Mouse (Mus musculus) midbrain, embryonic 15.5 days (tissue): ENCODE data around the gene Srsf9. TPM values are rescaled to one million over a fixed set of nuclear protein-coding genes. Genes with fewer than 3 reads are reported as not detected.
"Not testable (repeated sequence)": the region's sequence is repeated elsewhere in the genome, so short reads cannot be mapped to it uniquely, and the experiment has no call there.

Source experiments
- ATAC-seq: fragments of 200-750 bp; cut with Nextera tagmentation; replicated peaks from 2 replicates; pipeline ENCODE4 v1.8.0; 2017; ENCODE audit warnings: moderate TSS enrichment
- H3K27ac ChIP-seq: fragments of 300-500 bp; sonication (generic); 2 replicates; pipeline ENCODE4 v1.5.1; 2015; ENCODE audit warnings: mild to moderate bottlenecking, inconsistent platforms
- H3K27me3 ChIP-seq: fragments of 300-500 bp; sonication (generic); replicated peaks from 2 replicates; pipeline ENCODE4 v1.6.1; 2015; ENCODE audit warnings: inconsistent platforms
- H3K36me3 ChIP-seq: fragments of 300-500 bp; sonication (generic); replicated peaks from 2 replicates; pipeline ENCODE4 v1.6.1; 2015; ENCODE audit warnings: inconsistent platforms
- H3K4me1 ChIP-seq: fragments of 300-500 bp; sonication (generic); 2 replicates; pipeline ENCODE4 v1.6.1; 2015; ENCODE audit warnings: inconsistent platforms
- H3K4me2 ChIP-seq: fragments of 300-500 bp; sonication (generic); 2 replicates; pipeline ENCODE4 v1.6.1; 2015; ENCODE audit warnings: inconsistent platforms, mild to moderate bottlenecking, moderate library complexity
- H3K4me3 ChIP-seq: fragments of 300-500 bp; sonication (generic); 2 replicates; pipeline ENCODE4 v1.5.1; 2015; ENCODE audit warnings: mild to moderate bottlenecking, inconsistent platforms
- H3K9ac ChIP-seq: fragments of 300-500 bp; sonication (generic); 2 replicates; pipeline ENCODE4 v1.6.1; 2015; ENCODE audit warnings: mild to moderate bottlenecking, inconsistent platforms
- H3K9me3 ChIP-seq: fragments of 300-500 bp; sonication (generic); 2 replicates; pipeline ENCODE4 v1.6.1; 2016; ENCODE audit warnings: inconsistent platforms
- WGBS: fragments of 180-500 bp; shearing (Covaris S2); methylation state at CpG from one replicate; pipeline ENCODE4 v1.1.7; 2015; ENCODE audit warnings: mixed read lengths; 5-methylcytosine and 5-hydroxymethylcytosine counted together
- polyA plus RNA-seq: library from polyadenylated mRNA; unstranded; fragments of >200 nt; fragmentation: Nextera tagmentation; extraction: Ambion mirVana; gene quantifications from 2 replicates; pipeline ENCODE4 v1.2.1, GENCODE M21; 2015

The Srsf9 gene
- polyA plus RNA-seq, 1 experiment from 2014 or later: 142 TPM

- not testable (repeated sequence) for H3K9ac ChIP-seq
Measured at GRCm38 (mm10) chr5:115302190-115302589, 24.8 kb upstream of the Srsf9 start.

GRCm38 (mm10) chr5:115312354-115312753, 14.6 kb upstream of the Srsf9 start:
- ATAC-seq: no peak
- no peaks in the 10 kb centered on the region for H3K27me3 ChIP-seq
- H3K27ac ChIP-seq: no peak overlapping the region
- no peak overlapping the region for H3K9ac ChIP-seq
- WGBS: 84% methylated on average over 4 of the region's 4 CpGs
- no peaks in the 10 kb centered on the region for H3K36me3 ChIP-seq
- no peaks in the 10 kb centered on the region for H3K9me3 ChIP-seq
- H3K4me2 ChIP-seq: no peak overlapping the region
- no peak overlapping the region for H3K4me3 ChIP-seq
- peaks cover 10% of the 10 kb centered on the region for H3K4me1 ChIP-seq

More at GRCm38 (mm10) chr5:115302190-115302589, 24.8 kb upstream of the Srsf9 start:
- WGBS: 89% methylated on average over 7 of the region's 7 CpGs
- H3K27ac ChIP-seq, H3K9me3 ChIP-seq, H3K36me3 ChIP-seq, H3K27me3 ChIP-seq, ATAC-seq: not testable (repeated sequence)
- Histone ChIP-seq H3K4me3 (0 out of 2 replicates have a peak overlapping the region, but pooled peaks have one; percentile 62), H3K4me1 (peaks cover 29% of the 10 kb centered on the region), H3K4me2 (peak overlapping the region; percentile 70)

GRCm38 (mm10) chr5:115312816-115313667, 13.9 kb upstream of the Srsf9 start:
- Histone ChIP-seq H3K9ac (no peak overlapping the region), H3K36me3 (no peaks in the 10 kb centered on the region), H3K27me3 (no peaks in the 10 kb centered on the region), H3K9me3 (no peaks in the 10 kb centered on the region), H3K27ac (no peak overlapping the region), H3K4me1 (peaks cover 17% of the 10 kb centered on the region), H3K4me3 (no peak overlapping the region), H3K4me2 (no peak overlapping the region)
- no peak for ATAC-seq
- 81% methylated on average over 10 of the region's 10 CpGs for WGBS

- Histone ChIP-seq H3K4me3 (no peak overlapping the region), H3K4me1 (peaks cover 20% of the 10 kb centered on the region), H3K27me3 (no peaks in the 10 kb centered on the region), H3K4me2 (no peak overlapping the region), H3K27ac (no peak overlapping the region), H3K9ac (no peak overlapping the region), H3K9me3 (no peaks in the 10 kb centered on the region), H3K36me3 (no peaks in the 10 kb centered on the region)
- WGBS: 37% methylated on average over 5 of the region's 5 CpGs
- no peak for ATAC-seq
Measured at GRCm38 (mm10) chr5:115313668-115313943, 13.4 kb upstream of the Srsf9 start.

- Histone ChIP-seq H3K27ac (peak overlapping the region; percentile 67), H3K36me3 (no peaks in the 10 kb centered on the region), H3K4me1 (peaks cover 32% of the 10 kb centered on the region), H3K9ac (no peak overlapping the region), H3K4me3 (no peak overlapping the region), H3K4me2 (0 out of 2 replicates have a peak overlapping the region, but pooled peaks have one; percentile 4), H3K9me3 (no peaks in the 10 kb centered on the region), H3K27me3 (no peaks in the 10 kb centered on the region)
- WGBS: 3% methylated on average over 14 of the region's 14 CpGs
- no peak for ATAC-seq
Measured at GRCm38 (mm10) chr5:115316968-115317644, 9.9 kb upstream of the Srsf9 start.

- H3K9me3 ChIP-seq: no peaks in the 10 kb centered on the region
- H3K4me1 ChIP-seq: peaks cover 32% of the 10 kb centered on the region
- no peaks in the 10 kb centered on the region for H3K36me3 ChIP-seq
- no peak overlapping the region for H3K9ac ChIP-seq
- WGBS: 8% methylated on average over 10 of the region's 10 CpGs
- H3K27ac ChIP-seq: peak overlapping the region; percentile 67
- H3K4me3 ChIP-seq: no peak overlapping the region
- H3K27me3 ChIP-seq: no peaks in the 10 kb centered on the region
- ATAC-seq: 0 out of 2 replicates have a peak, but pooled peaks have one; percentile 25
- H3K4me2 ChIP-seq: no peak overlapping the region
Measured at GRCm38 (mm10) chr5:115317645-115318328, 9.2 kb upstream of the Srsf9 start.

GRCm38 (mm10) chr5:115319004-115319940, 7.7 kb upstream of the Srsf9 start:
- Histone ChIP-seq H3K36me3 (no peaks in the 10 kb centered on the region), H3K27me3 (no peaks in the 10 kb centered on the region), H3K4me1 (peaks cover 32% of the 10 kb centered on the region), H3K9ac (peak overlapping the region; percentile 28; the same call in 1 of the 2 replicates), H3K9me3 (no peaks in the 10 kb centered on the region), H3K4me3 (peak overlapping the region; percentile 34), H3K27ac (peak overlapping the region; percentile 61), H3K4me2 (peak overlapping the region; percentile 66)
- WGBS: under 1% methylated on average over 22 of the region's 22 CpGs
- peak; percentile 70 for ATAC-seq

GRCm38 (mm10) chr5:115326256-115326831, 633 bp upstream of the Srsf9 start:
- H3K4me2 ChIP-seq: peak overlapping the region; percentile 88
- 30% methylated on average over 11 of the region's 11 CpGs for WGBS
- ATAC-seq: peak; percentile 63
- peak overlapping the region; percentile 96 for H3K4me3 ChIP-seq
- H3K9ac ChIP-seq: peak overlapping the region; percentile 94
- H3K9me3 ChIP-seq: no peaks in the 10 kb centered on the region
- peaks cover 15% of the 10 kb centered on the region for H3K36me3 ChIP-seq
- peaks cover 33% of the 10 kb centered on the region for H3K4me1 ChIP-seq
- peak overlapping the region; percentile 91 for H3K27ac ChIP-seq
- H3K27me3 ChIP-seq: no peaks in the 10 kb centered on the region

- peak overlapping the region; percentile 91 for H3K27ac ChIP-seq
- ATAC-seq: peak; percentile 32; the same call in 1 of the 2 replicates
- H3K9me3 ChIP-seq: no peaks in the 10 kb centered on the region
- peak overlapping the region; percentile 96 for H3K4me3 ChIP-seq
- H3K4me1 ChIP-seq: peaks cover 33% of the 10 kb centered on the region
- under 1% methylated on average over 55 of the region's 55 CpGs for WGBS
- peak overlapping the region; percentile 94 for H3K9ac ChIP-seq
- peaks cover 29% of the 10 kb centered on the region for H3K36me3 ChIP-seq
- H3K4me2 ChIP-seq: peak overlapping the region; percentile 88
- H3K27me3 ChIP-seq: no peaks in the 10 kb centered on the region
Measured at GRCm38 (mm10) chr5:115327610-115328548, 902 bp downstream of the Srsf9 start.

- no peaks in the 10 kb centered on the region for H3K9me3 ChIP-seq
- H3K36me3 ChIP-seq: peaks cover 59% of the 10 kb centered on the region
- no peak overlapping the region for H3K9ac ChIP-seq
- 87% methylated on average over 9 of the region's 9 CpGs for WGBS
- no peak overlapping the region for H3K27ac ChIP-seq
- H3K4me3 ChIP-seq: no peak overlapping the region
- H3K4me1 ChIP-seq: peaks cover 28% of the 10 kb centered on the region
- no peak overlapping the region for H3K4me2 ChIP-seq
- H3K27me3 ChIP-seq: no peaks in the 10 kb centered on the region
- no peak for ATAC-seq
Measured at GRCm38 (mm10) chr5:115330955-115331354, 4.0 kb downstream of the Srsf9 start.
